Mouse (Mus musculus): Measurements from ENCODE around the gene Grm2.

DNA sequence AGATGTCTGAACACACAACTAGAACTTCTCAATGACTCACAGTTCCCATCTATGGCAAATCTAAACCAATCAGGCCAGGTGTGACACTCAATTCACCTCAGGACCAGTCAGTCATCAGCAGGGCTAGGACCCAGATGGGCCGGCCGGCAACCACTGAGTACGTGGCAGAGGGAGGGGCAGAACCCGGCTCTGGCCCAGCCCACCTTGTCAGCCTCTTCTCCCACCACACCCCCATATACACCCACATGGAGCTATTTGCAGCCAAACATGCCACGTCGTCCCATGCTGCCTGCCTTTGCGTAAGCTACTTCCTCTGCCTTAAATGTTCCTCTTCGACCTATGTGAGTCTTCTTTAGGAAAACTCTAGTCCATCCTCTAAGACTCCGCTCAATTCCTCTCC is 20.1 kb upstream of the Grm2 start:
- TF ChIP-seq POLR2A (IDR thresholded peaks at IDR 0.05; ENCODE audit: borderline replicate concordance, low read depth, low read length), result no peak
- TF ChIP-seq CTCF (IDR thresholded peaks at IDR 0.05; ENCODE audit: low read depth, low read length), result no peak
